Mouse (Mus musculus) G1E (cell line): ENCODE results near the gene Hoxb9.

ENCODE experiments used
- CTCF ChIP-seq: IDR thresholded peaks from 2 replicates; pipeline ENCODE4 v1.5.1; 2012; ENCODE audit warnings: low read depth, low read length, inconsistent platforms, mixed read lengths
- TAL1 ChIP-seq: conservative IDR thresholded peaks from 2 replicates; pipeline ENCODE4 v1.6.1; 2012; ENCODE audit warnings: low read depth, low read length, inconsistent platforms, mixed read lengths

DNA sequence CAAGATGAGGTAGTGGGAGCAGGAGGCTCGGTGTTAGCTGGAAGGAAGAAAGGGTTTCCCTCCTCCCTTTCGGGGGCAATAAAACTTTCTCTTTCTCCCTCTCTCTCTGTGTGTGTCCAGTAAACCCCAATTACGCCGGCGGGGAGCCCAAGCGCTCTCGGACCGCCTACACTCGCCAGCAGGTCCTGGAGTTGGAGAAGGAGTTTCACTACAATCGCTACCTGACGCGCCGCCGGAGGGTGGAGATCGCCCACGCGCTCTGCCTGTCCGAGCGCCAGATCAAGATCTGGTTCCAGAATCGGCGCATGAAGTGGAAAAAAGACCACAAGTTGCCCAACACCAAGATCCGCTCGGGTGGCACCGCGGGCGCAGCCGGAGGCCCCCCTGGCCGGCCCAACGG lies 48.7 kb downstream of the Hoxb9 start:
- TF ChIP-seq CTCF (no peak), TAL1 (no peak)
